Mouse (Mus musculus) C2C12 (cell line): Measurements from ENCODE around the gene Gm20696.

ENCODE experiments used
- CEBPB ChIP-seq: IDR thresholded peaks from one replicate; pipeline ENCODE4 v1.6.1; 2011; ENCODE audit warnings: low read depth, mild to moderate bottlenecking, control low read depth, moderate library complexity
- CTCF ChIP-seq: IDR thresholded peaks from one replicate; pipeline ENCODE4 v1.5.1; 2011; ENCODE audit not compliant: control insufficient read depth, insufficient read depth, insufficient read length
- MAX ChIP-seq: IDR thresholded peaks from one replicate; pipeline ENCODE4 v1.6.1; 2011; ENCODE audit warnings: mild to moderate bottlenecking, control low read depth
- MYOD1 ChIP-seq: IDR thresholded peaks from one replicate; pipeline ENCODE4 v1.6.1; 2011; ENCODE audit warnings: low read depth; ENCODE audit not compliant: control insufficient read depth, insufficient read length
- MYOG ChIP-seq: IDR thresholded peaks from one replicate; pipeline ENCODE4 v1.6.1; 2011; ENCODE audit not compliant: control insufficient read depth, insufficient read length; ENCODE audit errors: extremely low read depth
- USF1 ChIP-seq: IDR thresholded peaks from one replicate; pipeline ENCODE4 v1.6.1; 2011; ENCODE audit warnings: low read depth, mild to moderate bottlenecking, control low read depth, moderate library complexity

GRCm38 (mm10) chr6:99435140-99435539 is 231.5 kb downstream of the Gm20696 start:
- TF ChIP-seq CTCF (no peak), MAX (no peak), CEBPB (no peak), MYOD1 (no peak), USF1 (no peak), MYOG (no peak)
